Mouse (Mus musculus) heart, postnatal 14 days (tissue): Measurements from ENCODE around the gene Ephb6. TPM values are rescaled to one million over a fixed set of nuclear protein-coding genes. Genes with fewer than 3 reads are reported as not detected.

ENCODE experiments used
- DNase-seq, 2 experiments: peaks; one replicate each; pipeline ENCODE4 v3.0.0; 2021 to 2022
- intact Hi-C: fragments of 180-260 bp; cut with DNase I; formaldehyde crosslinking; loops from one replicate; pipeline ENCODE4 v1.15.1; 2025
- total RNA-seq, 2 experiments: library from RNA; stranded (reverse); gene quantifications; 2 replicates each; pipeline ENCODE4 v1.2.3; 2021

Ephb6 gene
- total RNA-seq, 2 experiments from 2014 or later, result 2.7 to 6.6 TPM

DNA sequence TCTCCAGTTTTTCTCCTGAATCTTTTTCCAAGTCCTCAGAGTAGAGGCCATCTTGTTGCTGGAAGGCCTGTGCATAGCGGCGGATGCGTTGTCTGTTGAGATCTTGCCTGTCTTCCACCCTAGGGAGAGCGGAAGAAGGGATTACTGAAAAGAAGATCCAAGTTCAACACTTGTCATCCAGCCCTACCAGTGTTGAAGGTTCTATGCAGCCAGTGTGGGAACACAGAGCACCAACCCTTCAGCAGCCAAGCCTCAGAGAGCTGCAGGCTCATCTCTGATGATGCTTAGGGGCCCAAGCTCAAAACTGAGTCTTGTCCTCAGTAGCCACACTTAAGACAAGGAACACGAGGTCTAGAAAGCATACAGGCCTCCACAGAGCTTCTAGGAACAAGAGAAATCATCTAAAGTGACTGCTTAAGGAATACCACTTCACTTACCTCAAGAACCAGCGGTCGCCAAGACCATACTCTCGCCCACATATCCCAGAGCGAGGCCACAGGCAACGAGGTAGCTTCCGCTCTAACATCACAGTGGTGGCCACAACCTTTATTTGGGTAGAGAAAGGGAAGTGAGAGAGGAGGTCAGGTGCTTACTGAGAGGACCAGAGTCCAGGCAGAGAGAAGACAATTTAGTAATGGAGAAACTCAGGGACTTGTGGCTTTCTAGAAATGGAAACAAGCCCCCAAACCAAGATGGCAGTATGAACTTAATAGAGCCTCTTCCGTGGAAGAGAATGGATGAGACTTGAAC, 16.1 kb downstream of the Ephb6 start:
- no peak for DNase-seq
- intact Hi-C loops, result no loop called here

DNA sequence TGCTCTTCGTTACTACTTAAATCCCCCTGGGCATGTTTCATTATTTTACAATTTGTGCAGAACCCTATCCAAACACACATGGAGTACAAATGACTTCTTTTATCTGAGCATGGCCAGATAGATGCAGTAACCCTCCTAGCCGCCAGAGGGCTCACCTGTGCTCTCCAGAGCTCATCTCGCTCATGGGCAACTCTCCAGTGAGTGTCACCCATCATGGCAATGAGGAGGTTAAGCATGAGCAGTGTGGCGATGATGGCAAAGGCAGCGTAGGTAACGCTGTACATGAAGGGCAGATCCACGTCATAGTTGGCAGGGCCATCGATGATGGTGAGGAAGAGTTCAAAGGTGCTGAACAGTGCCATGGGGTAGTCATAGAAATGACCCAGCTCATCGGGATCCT, 17.4 kb downstream of the Ephb6 start:
- intact Hi-C loops, result no loop called here
- no peak for DNase-seq

DNA sequence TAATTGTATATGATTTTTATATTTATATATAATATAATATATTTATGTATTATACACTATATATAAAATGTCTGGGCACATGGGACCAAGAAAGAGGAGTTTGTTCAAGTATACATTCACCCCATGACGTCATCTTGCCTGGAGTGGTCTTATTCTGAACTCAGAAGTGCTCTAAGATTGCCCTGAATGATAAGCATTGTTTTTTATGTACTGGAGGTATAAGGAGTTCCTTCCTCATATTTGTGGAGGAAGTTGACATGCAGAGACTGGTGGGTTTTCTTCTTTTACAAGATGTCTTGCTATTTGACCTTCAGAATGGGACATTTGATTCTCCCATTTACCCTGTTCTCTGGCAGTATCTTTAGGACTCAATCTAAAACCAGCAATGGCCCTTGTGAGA, 22.9 kb downstream of the Ephb6 start:
- DNase-seq, result no peak
- intact Hi-C loops, result no loop called here

DNA sequence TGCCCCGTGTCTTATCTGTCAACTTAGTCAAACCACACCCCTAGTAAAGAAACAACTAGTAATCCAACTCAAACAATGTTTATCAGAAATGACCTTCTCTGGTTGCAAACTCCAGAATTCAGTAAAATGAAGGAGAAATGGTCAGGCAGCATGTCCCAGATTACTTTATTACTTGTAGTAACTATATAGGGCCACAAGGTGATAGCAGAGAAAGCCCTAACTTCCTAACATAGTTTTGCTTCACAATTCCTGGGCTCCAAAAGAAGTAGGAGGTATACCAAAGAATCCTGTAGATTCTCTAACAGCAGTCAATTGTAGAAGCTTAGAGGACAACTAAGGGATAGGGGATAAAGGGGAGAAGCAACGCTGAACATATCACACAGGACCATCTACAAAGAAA, 25.5 kb downstream of the Ephb6 start:
- intact Hi-C loops, result no loop called here

DNA sequence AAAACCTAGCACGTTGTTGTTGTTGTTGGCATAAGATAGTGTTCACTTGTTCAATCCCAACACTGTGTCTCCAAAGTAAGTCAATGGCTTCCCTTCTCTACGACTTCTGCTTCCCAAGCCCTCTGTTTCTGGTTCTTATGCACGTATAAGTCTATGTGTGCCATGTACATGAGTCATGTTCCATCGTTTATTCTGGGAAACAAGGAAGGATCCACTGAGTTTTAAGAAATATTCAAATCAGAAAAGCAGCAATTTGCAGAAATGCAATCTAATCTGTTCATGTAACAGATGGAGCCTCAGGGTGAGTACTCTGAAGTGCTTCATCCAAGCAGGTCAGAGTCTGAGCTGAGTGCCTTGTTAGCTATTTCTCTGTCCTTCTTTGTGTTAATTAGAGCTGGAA, 26.3 kb downstream of the Ephb6 start:
- DNase-seq, result no peak
- intact Hi-C loops, result no loop called here

More for the DNA sequence above, 25.5 kb downstream of the Ephb6 start:
- DNase-seq, result no peak

DNA sequence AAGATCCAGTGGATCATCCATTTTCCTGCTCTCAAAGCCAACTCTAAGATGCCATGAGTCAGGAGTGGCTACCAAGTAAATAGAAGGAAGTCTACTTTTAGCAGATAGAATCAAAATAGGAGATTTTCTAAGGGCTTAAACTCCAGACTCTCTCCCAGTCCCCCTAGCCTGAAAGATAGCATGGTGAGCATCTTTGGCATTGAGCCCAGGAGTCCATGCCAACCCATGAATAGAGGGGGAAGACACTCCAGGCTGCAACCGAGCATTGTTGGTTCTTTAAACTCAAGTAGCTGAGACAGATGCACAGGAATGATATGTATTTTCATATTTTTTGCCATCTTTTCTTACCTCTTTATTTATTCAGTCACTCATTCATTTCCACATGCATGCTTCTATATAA, 29.9 kb downstream of the Ephb6 start:
- no peak for DNase-seq
- intact Hi-C loops, result no loop called here

DNA sequence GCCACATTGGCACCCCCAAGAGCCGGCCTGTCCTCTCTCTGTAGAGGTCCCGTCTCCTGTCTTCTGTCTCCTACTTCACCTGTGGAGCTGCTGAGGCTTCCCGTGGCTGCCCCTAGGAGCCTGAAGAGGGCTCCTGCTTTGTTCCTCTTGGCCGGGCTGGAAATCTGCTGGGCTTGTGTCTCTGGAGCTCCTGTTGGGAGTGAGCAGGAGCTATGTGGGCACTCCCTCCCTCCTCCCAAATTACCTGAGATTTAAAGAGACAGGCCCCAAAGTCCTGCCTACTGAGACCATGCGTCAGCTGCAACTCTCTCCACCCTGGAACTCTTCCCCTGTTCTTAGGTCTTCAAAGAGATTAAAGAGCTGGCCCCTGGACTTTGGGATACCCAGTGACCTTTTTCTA, 30.9 kb downstream of the Ephb6 start, which contains the start of gene Trpv6:
Gene Trpv6, minus strand, starts transcription at position 228 of the 400 bp plus-strand sequence.
- intact Hi-C loops, result no loop called here
- no peak for DNase-seq

DNA sequence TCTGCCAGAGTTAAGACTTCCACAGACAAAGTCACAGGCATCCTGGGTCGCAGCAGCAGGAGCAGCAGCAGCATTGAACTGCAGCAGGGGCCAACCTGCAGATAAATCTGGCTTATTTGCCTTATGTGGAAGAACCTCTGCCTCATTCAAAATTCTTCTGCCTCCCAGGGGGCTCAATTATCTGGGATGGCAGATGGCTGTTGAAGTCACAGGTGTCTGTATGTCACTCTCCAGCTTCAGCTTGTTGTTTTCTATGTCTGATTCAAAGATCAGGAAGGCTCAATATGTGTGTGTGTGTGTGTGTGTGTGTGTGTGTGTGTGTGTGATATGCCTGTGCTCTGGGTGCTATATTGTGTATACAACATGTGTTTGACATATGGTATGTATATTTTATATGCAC, 32.1 kb downstream of the Ephb6 start:
- intact Hi-C loops, result no loop called here
- no peak for DNase-seq

DNA sequence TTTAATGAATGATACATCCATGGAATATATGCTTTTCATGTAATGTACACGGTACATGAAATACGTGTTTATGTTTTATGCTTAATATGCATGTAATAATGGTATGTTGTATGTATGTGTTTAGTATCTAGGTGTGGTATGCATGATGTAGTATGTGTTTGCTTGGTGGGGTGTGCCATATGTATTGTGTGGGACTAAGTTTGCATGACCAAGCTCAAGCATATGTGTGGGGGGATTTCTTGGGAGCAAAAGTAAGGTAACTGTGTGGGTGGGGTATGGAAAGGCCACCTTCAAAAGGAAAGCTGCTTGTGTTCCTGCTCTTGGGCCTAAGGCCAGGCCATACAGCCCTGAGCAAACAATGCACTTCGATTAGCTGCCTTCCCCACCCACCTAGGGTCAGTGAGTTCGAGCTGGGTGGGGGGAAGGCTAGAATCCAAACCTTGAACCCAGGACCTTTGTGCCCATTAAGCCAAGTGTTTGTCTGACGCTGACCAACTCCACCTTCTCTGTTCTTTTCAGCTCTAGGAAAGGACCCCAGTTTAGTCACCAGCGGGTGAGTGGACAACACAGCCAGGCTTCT, 32.7 kb downstream of the Ephb6 start:
- intact Hi-C loops, result no loop called here
- DNase-seq, result no peak

DNA sequence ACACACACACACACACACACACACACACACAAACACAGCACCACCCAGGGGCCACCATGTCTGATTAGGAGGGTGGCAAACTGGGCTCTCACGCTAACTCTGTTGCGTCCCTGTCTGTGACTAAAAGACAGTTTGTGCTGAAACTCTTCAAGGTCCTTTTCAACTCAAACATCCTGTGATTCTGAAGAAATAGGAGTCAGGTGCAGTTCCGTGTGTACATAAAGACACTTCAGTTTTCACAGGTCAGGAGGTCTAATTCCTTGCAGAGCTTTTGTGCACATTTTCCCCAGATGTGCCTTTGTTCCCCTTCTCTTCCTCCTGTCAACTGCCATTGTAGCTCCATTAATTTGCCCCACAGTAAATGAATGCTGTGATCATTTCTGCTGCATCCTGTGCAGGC, 35.2 kb downstream of the Ephb6 start:
- intact Hi-C loops, result no loop called here

DNA sequence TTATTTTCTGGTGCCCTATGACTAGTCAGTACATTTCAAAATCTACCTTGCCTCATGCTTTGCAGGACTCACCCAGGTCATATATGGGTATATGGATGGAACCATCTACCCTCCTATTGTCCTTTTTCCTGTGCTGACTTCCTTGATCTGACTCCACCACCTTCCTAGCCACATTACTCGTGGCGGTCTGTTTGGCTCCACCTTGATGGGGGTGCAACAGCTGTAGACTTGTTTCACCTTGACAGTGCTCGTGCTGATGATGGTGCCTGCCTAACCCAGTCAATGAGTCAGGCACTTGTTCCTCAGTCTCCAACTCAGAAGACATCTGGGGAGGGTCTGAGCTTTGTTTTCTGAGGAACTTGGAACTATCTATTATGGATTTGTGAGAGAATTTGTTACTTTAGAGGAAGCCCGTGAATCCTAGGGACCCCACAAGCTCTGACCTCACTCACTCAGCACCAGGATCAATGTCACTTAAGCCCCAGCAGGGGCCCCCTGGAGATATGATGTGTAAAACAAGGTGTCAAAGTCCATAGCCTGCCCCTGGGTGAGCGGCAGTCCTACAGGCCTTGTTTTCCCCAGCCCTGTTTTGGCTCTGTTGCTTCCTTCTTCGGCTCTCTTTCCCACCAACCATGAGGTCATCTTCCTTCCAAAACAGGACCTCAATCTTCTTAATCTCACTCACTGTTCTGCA, 36.0 kb downstream of the Ephb6 start:
- no peak for DNase-seq
- intact Hi-C loops, result no loop called here

More for the DNA sequence above, 35.2 kb downstream of the Ephb6 start:
- DNase-seq, result no peak

DNA sequence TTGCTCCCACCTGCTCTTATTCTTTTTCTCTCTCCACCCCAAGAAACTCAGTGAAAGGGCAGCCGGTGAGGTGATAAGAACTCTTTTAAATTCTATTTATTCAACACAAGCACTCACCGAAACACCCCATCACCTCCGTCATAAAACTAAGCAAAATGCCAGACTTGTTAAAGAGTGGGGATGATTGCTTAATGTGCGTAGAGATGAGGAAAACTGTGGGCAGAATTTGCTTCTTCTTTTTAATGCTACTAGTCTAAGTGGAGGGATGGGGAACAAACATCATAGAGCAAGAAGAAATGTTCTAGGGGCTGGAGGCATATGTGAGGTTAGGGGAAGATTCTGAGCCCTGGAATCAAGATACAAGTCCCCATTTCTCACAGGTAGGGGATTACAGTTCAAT, 37.5 kb downstream of the Ephb6 start:
- intact Hi-C loops, result no loop called here
- no peak for DNase-seq

DNA sequence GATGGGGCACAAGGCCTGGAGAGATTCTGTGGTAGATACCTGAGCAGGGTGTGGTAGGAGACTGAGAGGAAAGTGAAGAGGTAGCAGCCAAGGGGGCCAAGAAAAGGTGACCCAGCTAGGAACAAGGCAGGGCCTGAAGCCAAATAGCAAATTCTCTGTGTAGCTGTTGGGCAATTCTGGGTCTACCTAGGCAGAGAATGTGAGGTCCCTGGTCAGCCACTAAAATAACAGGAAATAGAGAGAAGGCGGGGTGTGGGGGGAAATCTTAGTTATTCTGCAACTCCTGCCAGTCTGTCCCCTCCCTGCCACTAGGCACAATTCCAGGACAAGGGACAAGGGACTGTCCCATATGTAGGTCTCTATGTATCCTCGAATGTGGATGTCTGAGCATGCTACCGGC, 37.9 kb downstream of the Ephb6 start:
- no peak for DNase-seq
- intact Hi-C loops, result no loop called here

DNA sequence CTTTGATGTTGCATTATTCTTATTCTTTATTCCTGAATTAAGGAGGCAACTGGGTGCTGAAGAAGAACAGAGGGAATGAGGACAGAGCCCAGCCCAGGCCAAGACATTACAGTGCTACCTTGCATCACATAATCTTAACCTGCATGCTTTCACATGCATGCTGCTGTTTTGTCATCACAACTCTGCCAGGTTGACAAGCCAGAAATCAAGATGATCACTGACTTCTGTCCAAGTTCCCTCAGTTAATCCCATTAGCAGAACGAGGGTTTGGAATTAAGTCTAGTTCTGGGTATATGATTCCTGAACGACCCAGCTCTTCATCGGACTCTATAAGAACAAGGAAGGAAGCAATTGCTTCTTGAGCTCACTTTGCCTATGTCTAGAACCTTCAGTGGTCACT, 40.9 kb downstream of the Ephb6 start:
- DNase-seq, result no peak
- intact Hi-C loops, result no loop called here

DNA sequence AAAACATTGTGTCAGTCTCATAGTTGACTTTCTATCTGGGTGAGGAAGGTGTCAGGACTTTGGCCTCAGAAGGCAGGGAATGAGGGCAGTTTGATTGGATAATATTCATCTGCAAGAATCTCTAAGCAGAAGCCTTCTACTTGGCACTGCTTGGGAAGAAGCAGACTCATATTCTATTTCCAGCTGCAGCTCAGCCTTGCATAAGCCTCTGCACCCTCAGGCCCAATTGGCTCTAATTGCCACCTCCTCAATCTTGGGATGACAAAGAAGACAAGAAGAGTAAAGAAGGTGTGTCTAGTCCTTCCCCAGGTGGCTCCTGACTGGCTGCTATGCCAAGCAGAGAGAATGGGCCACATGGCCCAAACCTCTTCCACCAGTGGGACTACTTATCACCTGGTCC, 41.4 kb downstream of the Ephb6 start:
- intact Hi-C loops, result no loop called here
- DNase-seq, result no peak

DNA sequence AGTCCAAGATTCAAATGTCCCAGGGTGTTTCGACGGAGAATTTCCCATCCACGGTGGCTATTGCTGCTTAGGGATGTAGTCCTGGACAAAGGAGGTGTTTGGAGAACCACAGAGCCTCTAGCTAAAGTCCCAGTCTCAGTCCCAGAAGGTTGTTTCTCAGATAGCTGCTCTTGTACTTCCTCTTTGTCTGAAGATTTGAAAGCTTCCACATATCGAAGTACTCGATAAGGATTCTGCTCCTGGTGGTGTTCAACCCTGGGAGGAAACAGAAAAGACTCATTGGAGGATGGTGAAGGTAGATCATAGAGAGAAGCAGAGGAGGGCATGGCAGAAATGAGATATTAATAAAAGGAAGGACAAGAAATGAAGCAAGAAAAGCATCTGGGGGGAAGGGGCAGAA, 47.9 kb downstream of the Ephb6 start:
- no peak for DNase-seq
- intact Hi-C loops, result no loop called here

DNA sequence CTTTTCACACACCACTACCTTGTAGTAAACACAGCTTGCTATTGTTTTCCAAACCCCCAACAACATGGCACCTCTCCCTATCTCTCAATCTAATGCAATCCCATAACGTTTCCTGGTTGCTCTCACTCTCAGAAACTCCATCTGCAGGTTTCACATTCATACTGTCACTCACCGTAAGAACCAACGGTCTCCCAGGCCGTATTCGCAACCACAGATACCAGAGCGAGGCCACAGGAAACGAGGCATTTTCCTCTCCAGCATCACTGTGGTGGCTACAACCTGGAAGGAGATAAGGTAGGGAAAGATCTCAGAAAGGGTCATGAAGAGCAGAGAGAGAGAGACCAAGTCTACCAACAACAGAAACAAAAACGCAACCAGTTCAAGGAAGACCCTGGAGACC, 49.4 kb downstream of the Ephb6 start:
- intact Hi-C loops, result no loop called here

DNA sequence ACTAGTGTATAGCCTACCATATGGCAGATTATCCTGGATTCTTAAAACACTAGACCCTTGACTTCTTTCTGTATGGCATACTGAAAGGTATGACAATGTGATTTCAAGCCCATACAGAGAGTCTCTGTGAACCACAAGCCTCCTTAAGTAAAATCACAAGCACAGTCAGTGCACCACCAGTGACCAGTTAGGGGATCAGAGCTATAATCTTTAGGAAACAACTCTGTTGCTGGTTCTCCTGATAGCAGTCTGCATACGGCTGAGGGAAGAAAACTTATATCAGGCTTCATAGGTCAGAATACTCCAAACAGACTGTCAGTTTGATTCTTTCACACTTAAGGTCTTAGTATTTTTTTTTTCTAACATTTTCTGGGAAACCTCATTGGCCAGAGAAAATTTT, 53.2 kb downstream of the Ephb6 start:
- no peak for DNase-seq
- intact Hi-C loops, result no loop called here

More for the DNA sequence above, 49.4 kb downstream of the Ephb6 start:
- DNase-seq, result no peak

DNA sequence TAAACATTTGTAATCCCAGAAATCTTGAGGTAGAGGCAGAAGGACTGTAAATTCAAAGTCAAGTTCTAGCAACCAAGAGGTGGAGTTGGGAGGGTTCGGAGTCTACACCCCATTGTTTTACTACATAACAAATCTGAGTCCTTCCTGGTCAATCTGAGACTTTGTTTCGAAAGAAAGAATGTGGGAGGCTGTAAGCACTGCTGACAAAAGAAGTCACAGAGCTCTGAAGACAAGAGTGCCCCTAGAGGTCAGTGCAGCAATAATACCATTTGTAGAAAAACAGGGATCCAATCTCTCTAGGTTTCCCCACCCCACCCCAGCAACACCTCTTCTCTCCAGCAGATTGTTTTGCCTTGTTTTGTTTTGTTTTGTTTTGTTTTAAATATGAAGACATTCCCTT, 57.0 kb downstream of the Ephb6 start:
- no peak for DNase-seq
- intact Hi-C loops, result no loop called here
